Mouse (Mus musculus) bone marrow macrophage, adult 2 months (primary cell): ENCODE measurements around the gene Gprc5d.

Experiments used
- CTCF ChIP-seq: IDR thresholded peaks from 2 replicates; pipeline ENCODE4 v1.5.1; 2012; ENCODE audit warnings: low read depth, mild to moderate bottlenecking, low read length, moderate library complexity
- POLR2A ChIP-seq: IDR thresholded peaks from 2 replicates; pipeline ENCODE4 v1.6.1; 2012; ENCODE audit warnings: mild to moderate bottlenecking, low read depth, low read length, borderline replicate concordance

- no peak for TF ChIP-seq POLR2A
- no peak for TF ChIP-seq CTCF
Measured at GRCm38 (mm10) chr6:135136439-135137161, 18.5 kb upstream of the Gprc5d start.
